Mouse (Mus musculus) midbrain, embryonic 10.5 days (tissue): ENCODE data around the gene Fkbp5. TPM values are rescaled to one million over a fixed set of nuclear protein-coding genes. Genes with fewer than 3 reads are reported as not detected.

Source experiments
- DNase-seq: peaks from one replicate; pipeline ENCODE4 v3.0.0-alpha.2; 2017; ENCODE audit warnings: low spot score
- H3K27ac ChIP-seq: fragments of 300-500 bp; sonication (generic); replicated peaks from 2 replicates; pipeline ENCODE4 v1.5.1; 2016; ENCODE audit warnings: mild to moderate bottlenecking
- H3K27me3 ChIP-seq: fragments of 300-500 bp; sonication (generic); 2 replicates; pipeline ENCODE4 v1.6.1; 2016; ENCODE audit warnings: low read depth, mild to moderate bottlenecking; ENCODE audit not compliant: poor library complexity, severe bottlenecking
- H3K36me3 ChIP-seq: fragments of 300-500 bp; sonication (generic); 2 replicates; pipeline ENCODE4 v1.6.1; 2016; ENCODE audit warnings: mild to moderate bottlenecking, moderate library complexity
- H3K4me1 ChIP-seq: fragments of 300-500 bp; sonication (generic); 2 replicates; pipeline ENCODE4 v1.6.1; 2016
- H3K4me3 ChIP-seq: fragments of 300-500 bp; sonication (generic); 2 replicates; pipeline ENCODE4 v1.5.1; 2016; ENCODE audit warnings: mild to moderate bottlenecking, moderate library complexity
- H3K9me3 ChIP-seq: fragments of 300-500 bp; sonication (generic); replicated peaks from 2 replicates; pipeline ENCODE4 v1.6.1; 2016; ENCODE audit warnings: mild to moderate bottlenecking
- WGBS: fragments of 180-500 bp; shearing (Covaris S2); methylation state at CpG from one replicate; pipeline ENCODE4 v1.1.7; 2016; 5-methylcytosine and 5-hydroxymethylcytosine counted together
- polyA plus RNA-seq: library from polyadenylated mRNA; unstranded; fragments of >200 nt; fragmentation: Nextera tagmentation; extraction: Ambion mirVana; gene quantifications from 2 replicates; pipeline ENCODE4 v1.2.1, GENCODE M21; 2016

Gene Fkbp5
- polyA plus RNA-seq, 1 experiment from 2014 or later = 31.9 TPM

- WGBS = 88% methylated on average over 6 of the region's 6 CpGs
- H3K27ac ChIP-seq = no peak overlapping the region
- H3K9me3 ChIP-seq = no peaks in the 10 kb centered on the region
- DNase-seq = no peak
- no peaks in the 10 kb centered on the region for H3K27me3 ChIP-seq
- peaks cover 6% of the 10 kb centered on the region; the same call in 1 of the 2 replicates for H3K4me1 ChIP-seq
- no peak overlapping the region for H3K4me3 ChIP-seq
- H3K36me3 ChIP-seq = peaks cover 46% of the 10 kb centered on the region
Measured at GRCm38 (mm10) chr17:28438342-28439115, 78.8 kb downstream of the Fkbp5 start.

DNA sequence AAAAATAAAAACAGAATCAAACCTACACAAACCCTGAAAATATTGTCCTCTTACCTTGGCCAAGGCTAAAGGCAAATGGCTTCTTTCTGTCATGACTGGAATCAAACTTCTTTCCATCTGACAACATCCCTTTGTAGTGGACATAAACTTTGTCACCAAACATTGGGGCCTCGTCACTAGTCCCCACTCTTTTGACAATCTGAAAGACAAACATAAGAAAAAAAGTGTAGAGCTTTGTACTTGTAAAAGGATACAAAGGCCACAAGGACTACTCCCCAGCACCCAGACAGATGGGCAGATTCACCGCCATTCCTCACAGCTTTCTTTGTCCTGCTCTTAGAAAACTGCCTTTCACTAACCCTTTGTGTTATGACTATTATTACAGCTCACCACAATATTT, 79.4 kb downstream of the Fkbp5 start:
- Histone ChIP-seq H3K9me3 (no peaks in the 10 kb centered on the region), H3K27me3 (no peaks in the 10 kb centered on the region), H3K27ac (no peak overlapping the region), H3K36me3 (peaks cover 49% of the 10 kb centered on the region), H3K4me3 (no peak overlapping the region), H3K4me1 (peaks cover 6% of the 10 kb centered on the region; the same call in 1 of the 2 replicates)
- 62% methylated on average over 2 of the region's 2 CpGs for WGBS
- DNase-seq = no peak

GRCm38 (mm10) chr17:28434921-28435485, 82.3 kb downstream of the Fkbp5 start:
- Histone ChIP-seq H3K4me3 (no peak overlapping the region), H3K27ac (no peak overlapping the region), H3K36me3 (peaks cover 50% of the 10 kb centered on the region), H3K27me3 (no peaks in the 10 kb centered on the region), H3K9me3 (no peaks in the 10 kb centered on the region), H3K4me1 (no peaks in the 10 kb centered on the region)
- 91% methylated on average over 5 of the region's 5 CpGs for WGBS
- DNase-seq = no peak

DNA sequence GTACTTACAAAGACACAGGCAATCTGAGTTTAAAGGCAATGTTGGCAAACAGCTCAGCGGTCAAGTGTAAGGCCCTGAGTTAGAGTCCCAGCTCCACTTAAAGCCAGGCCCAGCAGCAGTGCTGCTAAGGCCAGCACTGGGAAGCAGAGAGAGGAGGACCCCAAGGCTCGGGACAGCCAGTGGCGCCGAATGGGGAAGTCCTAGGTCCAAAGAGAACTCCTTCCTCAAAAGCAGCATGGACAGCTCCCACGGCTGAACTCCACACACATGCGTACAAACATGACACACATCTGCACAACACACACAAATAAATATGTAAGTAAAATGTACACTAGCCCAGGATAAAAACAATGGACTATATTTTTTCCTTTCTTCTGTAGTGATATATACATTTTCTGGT, 84.3 kb downstream of the Fkbp5 start:
- DNase-seq = no peak
- WGBS = 88% methylated on average over 6 of the region's 6 CpGs
- H3K27me3 ChIP-seq = no peaks in the 10 kb centered on the region
- H3K4me1 ChIP-seq = no peaks in the 10 kb centered on the region
- no peaks in the 10 kb centered on the region for H3K9me3 ChIP-seq
- no peak overlapping the region for H3K27ac ChIP-seq
- H3K4me3 ChIP-seq = no peak overlapping the region
- peaks cover 52% of the 10 kb centered on the region for H3K36me3 ChIP-seq

- peaks cover 57% of the 10 kb centered on the region for H3K36me3 ChIP-seq
- H3K4me1 ChIP-seq = no peaks in the 10 kb centered on the region
- H3K27me3 ChIP-seq = no peaks in the 10 kb centered on the region
- WGBS = 91% methylated on average over 6 of the region's 6 CpGs
- H3K9me3 ChIP-seq = no peaks in the 10 kb centered on the region
- H3K4me3 ChIP-seq = no peak overlapping the region
- no peak overlapping the region for H3K27ac ChIP-seq
- DNase-seq = no peak
Measured at GRCm38 (mm10) chr17:28431931-28432335, 85.4 kb downstream of the Fkbp5 start.

GRCm38 (mm10) chr17:28431038-28431437, 86.3 kb downstream of the Fkbp5 start:
- Histone ChIP-seq H3K4me1 (no peaks in the 10 kb centered on the region), H3K36me3 (peaks cover 57% of the 10 kb centered on the region), H3K4me3 (no peak overlapping the region), H3K27ac (no peak overlapping the region), H3K9me3 (no peaks in the 10 kb centered on the region), H3K27me3 (no peaks in the 10 kb centered on the region)
- DNase-seq = no peak
- 92% methylated on average over 7 of the region's 7 CpGs for WGBS

DNA sequence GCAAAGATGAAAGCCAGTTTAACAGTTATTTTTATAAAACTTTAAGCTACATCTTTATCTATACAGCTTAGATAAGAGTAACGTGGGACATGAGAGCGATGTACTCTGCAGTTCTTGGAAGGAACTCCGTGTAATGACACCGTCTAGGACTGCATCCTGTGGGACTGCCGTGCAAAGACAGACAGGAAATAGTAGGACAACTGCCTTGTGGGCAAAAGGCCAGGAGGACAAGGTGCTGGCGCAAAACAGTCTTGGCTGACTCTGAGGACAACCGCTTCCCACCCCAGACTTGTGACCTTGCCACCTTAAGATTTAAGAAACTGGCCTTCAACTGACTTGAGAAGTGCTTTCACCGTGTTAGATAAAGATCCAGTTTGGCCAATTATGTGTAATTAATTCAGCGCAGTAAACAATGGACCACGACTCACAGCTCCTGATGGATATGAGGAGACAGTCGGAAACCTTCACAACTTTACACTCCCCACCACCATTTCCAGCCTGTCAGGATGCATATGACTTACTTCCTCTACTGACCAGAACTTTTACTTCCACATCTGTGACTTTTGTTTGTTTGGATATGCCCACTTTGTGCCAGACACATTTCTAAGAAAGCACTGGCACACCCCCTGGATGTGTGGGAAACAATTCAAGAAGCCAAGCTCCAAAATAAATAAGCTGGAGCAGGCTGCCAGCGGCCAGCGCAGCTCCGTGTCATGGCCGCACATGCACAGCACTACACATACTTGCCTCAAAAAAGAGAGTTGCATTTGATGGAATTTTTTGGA, 88.7 kb downstream of the Fkbp5 start:
- H3K4me1 ChIP-seq = no peaks in the 10 kb centered on the region
- DNase-seq = no peak
- WGBS = 92% methylated on average over 15 of the region's 15 CpGs
- H3K27me3 ChIP-seq = no peaks in the 10 kb centered on the region
- no peak overlapping the region for H3K27ac ChIP-seq
- peaks cover 54% of the 10 kb centered on the region for H3K36me3 ChIP-seq
- no peak overlapping the region for H3K4me3 ChIP-seq
- H3K9me3 ChIP-seq = no peaks in the 10 kb centered on the region

DNA sequence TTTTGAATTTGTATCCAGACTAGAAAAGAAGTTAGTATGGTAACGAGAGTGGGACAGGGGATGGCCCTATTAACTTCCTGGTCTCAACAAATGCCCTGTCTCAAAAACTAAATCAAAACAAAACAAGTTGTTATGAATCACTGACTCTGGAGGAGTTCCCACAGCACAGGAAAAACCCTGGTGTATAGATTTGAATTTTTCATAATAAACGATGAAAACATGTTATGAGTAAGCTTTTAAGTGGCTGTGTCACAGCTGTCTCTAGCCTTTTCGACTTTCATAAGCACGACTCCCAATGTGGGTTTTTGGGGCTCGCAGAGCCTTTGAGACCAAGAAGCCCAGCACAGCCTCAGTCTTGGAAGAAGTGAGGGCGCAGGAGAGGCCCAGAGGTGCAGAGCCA, 89.7 kb downstream of the Fkbp5 start:
- no peak for DNase-seq
- H3K27ac ChIP-seq = no peak overlapping the region
- no peaks in the 10 kb centered on the region for H3K27me3 ChIP-seq
- H3K36me3 ChIP-seq = peaks cover 53% of the 10 kb centered on the region
- H3K4me1 ChIP-seq = no peaks in the 10 kb centered on the region
- 93% methylated on average over 6 of the region's 6 CpGs for WGBS
- no peak overlapping the region for H3K4me3 ChIP-seq
- no peaks in the 10 kb centered on the region for H3K9me3 ChIP-seq

DNA sequence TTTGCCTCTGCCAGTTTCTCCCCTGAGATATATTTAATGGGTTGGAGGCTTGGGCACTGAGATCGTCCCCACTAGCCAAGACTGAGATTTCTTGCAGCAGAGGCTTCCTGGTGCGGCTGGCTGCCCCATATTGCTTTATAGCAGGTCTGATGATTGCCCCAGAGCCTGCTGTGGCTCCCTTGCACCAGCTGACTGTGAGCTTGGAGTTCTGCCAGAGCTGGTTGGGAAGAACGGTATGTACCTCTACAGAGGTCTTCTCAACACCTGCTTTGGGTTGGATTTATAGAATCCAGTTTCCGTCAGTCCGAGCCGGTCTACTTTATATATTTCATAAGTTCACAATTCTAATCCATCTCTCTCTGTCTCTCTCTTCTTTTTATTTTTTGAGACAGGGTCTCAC, 93.0 kb downstream of the Fkbp5 start:
- no peaks in the 10 kb centered on the region for H3K4me1 ChIP-seq
- DNase-seq = no peak
- no peak overlapping the region for H3K4me3 ChIP-seq
- no peaks in the 10 kb centered on the region for H3K9me3 ChIP-seq
- H3K27ac ChIP-seq = no peak overlapping the region
- peaks cover 50% of the 10 kb centered on the region for H3K36me3 ChIP-seq
- WGBS = 91% methylated on average over 6 of the region's 6 CpGs
- H3K27me3 ChIP-seq = no peaks in the 10 kb centered on the region

GRCm38 (mm10) chr17:28421071-28421470, 96.3 kb downstream of the Fkbp5 start:
- DNase-seq = no peak
- H3K27ac ChIP-seq = no peak overlapping the region
- no peaks in the 10 kb centered on the region for H3K27me3 ChIP-seq
- H3K9me3 ChIP-seq = no peaks in the 10 kb centered on the region
- H3K4me1 ChIP-seq = no peaks in the 10 kb centered on the region
- H3K4me3 ChIP-seq = no peak overlapping the region
- WGBS = 88% methylated on average over 5 of the region's 5 CpGs
- peaks cover 25% of the 10 kb centered on the region for H3K36me3 ChIP-seq

DNA sequence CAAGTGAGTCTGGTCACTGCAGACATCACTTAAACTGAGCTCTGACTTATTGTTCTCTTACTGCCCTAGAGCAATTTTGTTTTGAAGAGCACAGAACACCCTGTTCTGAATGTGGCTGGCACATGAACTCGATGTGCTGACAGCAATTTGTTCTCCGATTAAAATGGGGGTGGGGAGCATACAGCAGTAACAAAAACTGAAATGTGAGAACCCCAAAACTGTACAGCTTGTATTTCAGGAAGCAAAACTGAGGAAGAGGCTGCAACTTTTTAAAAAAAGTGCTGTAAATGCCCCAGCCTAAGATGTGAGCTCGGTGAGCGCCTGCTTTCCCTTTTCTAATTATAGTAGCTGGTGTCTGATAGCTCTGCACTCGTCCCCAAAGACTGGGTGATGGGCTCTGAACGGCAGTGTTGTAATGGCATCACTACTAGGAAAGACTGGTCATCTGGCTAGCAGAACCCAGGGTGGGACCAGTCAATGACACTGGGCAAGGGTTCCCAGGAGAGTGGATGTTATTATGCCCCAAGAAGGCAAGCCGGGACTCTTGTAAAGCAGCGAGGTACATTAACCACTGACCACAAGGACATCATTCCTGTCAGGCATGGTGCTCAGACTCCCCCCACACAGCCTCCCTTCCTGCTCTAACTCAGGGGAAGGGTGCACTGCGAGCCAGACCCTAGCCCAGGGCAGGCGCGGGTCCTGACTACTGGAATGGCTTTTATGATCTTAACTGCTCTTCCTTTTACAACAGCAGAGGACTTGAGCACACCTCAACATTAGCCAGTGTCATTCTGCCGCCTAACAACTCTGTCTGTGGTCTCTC, 96.9 kb downstream of the Fkbp5 start:
- DNase-seq = no peak
- 87% methylated on average over 12 of the region's 12 CpGs for WGBS
- no peaks in the 10 kb centered on the region for H3K27me3 ChIP-seq

GRCm38 (mm10) chr17:28419636-28420035, 97.7 kb downstream of the Fkbp5 start:
- no peak overlapping the region for H3K27ac ChIP-seq
- H3K9me3 ChIP-seq = no peaks in the 10 kb centered on the region
- no peak for DNase-seq
- 91% methylated on average over 6 of the region's 6 CpGs for WGBS
- no peak overlapping the region for H3K4me3 ChIP-seq
- no peaks in the 10 kb centered on the region for H3K4me1 ChIP-seq
- H3K27me3 ChIP-seq = no peaks in the 10 kb centered on the region
- peaks cover 32% of the 10 kb centered on the region for H3K36me3 ChIP-seq

More for the DNA sequence above, 96.9 kb downstream of the Fkbp5 start:
- Histone ChIP-seq H3K4me1 (no peaks in the 10 kb centered on the region), H3K27ac (no peak overlapping the region), H3K4me3 (no peak overlapping the region), H3K36me3 (peaks cover 25% of the 10 kb centered on the region), H3K9me3 (no peaks in the 10 kb centered on the region)
